1 mouse cellular context compared by ENCODE assay signal in the genomic region with DNA sequence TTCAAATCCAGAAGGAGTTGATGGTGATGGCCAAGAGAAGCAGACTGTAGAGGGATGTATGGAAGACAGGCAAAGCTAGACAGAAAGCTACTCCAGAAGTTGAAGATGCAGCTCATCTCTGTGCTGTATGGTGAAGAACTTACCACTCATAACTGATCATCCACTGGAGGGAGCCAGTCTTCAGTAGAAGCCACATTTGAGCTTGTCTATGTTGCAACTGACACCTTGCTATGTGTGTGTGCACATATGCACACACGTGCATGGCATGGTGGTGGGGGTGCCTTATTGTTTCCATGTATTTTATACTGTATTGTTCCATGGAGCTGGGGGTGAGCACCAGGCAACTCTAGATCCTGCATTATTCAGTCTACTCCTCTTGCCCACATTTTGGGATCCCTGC.
TF ChIP-seq lines count a peak whose summit lies in the region.

No protein-coding gene starts in this region.

TF ChIP-seq in CH12.LX, 34 proteins besides CTCF, POLR2A, EP300 and RAD21:
- TF ChIP-seq HCFC1 (IDR thresholded peaks at IDR 0.05; ENCODE audit: low read depth, low read length) (no peak), SMC3 (IDR thresholded peaks at IDR 0.05; ENCODE audit: low read depth, low read length) (peak; percentile 73), MYC (IDR thresholded peaks at IDR 0.05; ENCODE audit: low read depth, low read length) (0 out of 2 replicates have a peak, but pooled peaks have one; percentile 24), GABPA (IDR thresholded peaks at IDR 0.05; ENCODE audit: insufficient replicate concordance, low read depth, low read length) (no peak), MAX (IDR thresholded peaks at IDR 0.05; ENCODE audit: low read length) (no peak; the same call in 1 of the 2 replicates), BHLHE40 (IDR thresholded peaks at IDR 0.05; ENCODE audit: low read depth, low read length) (peak; percentile 66), USF1 (IDR thresholded peaks at IDR 0.05; ENCODE audit: low read depth, low read length) (no peak), IRF4 (IDR thresholded peaks at IDR 0.05; ENCODE audit: low read depth, low read length) (0 out of 2 replicates have a peak, but pooled peaks have one; percentile 11)
